Mouse (Mus musculus) midbrain, embryonic 15.5 days (tissue): ENCODE data around the gene Crmp1. TPM values are rescaled to one million over a fixed set of nuclear protein-coding genes. Genes with fewer than 3 reads are reported as not detected.

Experiments
- ATAC-seq: fragments of 200-750 bp; cut with Nextera tagmentation; replicated peaks from 2 replicates; pipeline ENCODE4 v1.8.0; 2017; ENCODE audit warnings: moderate TSS enrichment
- H3K27ac ChIP-seq: fragments of 300-500 bp; sonication (generic); 2 replicates; pipeline ENCODE4 v1.5.1; 2015; ENCODE audit warnings: mild to moderate bottlenecking, inconsistent platforms
- H3K27me3 ChIP-seq: fragments of 300-500 bp; sonication (generic); replicated peaks from 2 replicates; pipeline ENCODE4 v1.6.1; 2015; ENCODE audit warnings: inconsistent platforms
- H3K36me3 ChIP-seq: fragments of 300-500 bp; sonication (generic); replicated peaks from 2 replicates; pipeline ENCODE4 v1.6.1; 2015; ENCODE audit warnings: inconsistent platforms
- H3K4me1 ChIP-seq: fragments of 300-500 bp; sonication (generic); 2 replicates; pipeline ENCODE4 v1.6.1; 2015; ENCODE audit warnings: inconsistent platforms
- H3K4me2 ChIP-seq: fragments of 300-500 bp; sonication (generic); 2 replicates; pipeline ENCODE4 v1.6.1; 2015; ENCODE audit warnings: inconsistent platforms, mild to moderate bottlenecking, moderate library complexity
- H3K4me3 ChIP-seq: fragments of 300-500 bp; sonication (generic); 2 replicates; pipeline ENCODE4 v1.5.1; 2015; ENCODE audit warnings: mild to moderate bottlenecking, inconsistent platforms
- H3K9ac ChIP-seq: fragments of 300-500 bp; sonication (generic); 2 replicates; pipeline ENCODE4 v1.6.1; 2015; ENCODE audit warnings: mild to moderate bottlenecking, inconsistent platforms
- H3K9me3 ChIP-seq: fragments of 300-500 bp; sonication (generic); 2 replicates; pipeline ENCODE4 v1.6.1; 2016; ENCODE audit warnings: inconsistent platforms
- WGBS: fragments of 180-500 bp; shearing (Covaris S2); methylation state at CpG from one replicate; pipeline ENCODE4 v1.1.7; 2015; ENCODE audit warnings: mixed read lengths; 5-methylcytosine and 5-hydroxymethylcytosine counted together
- polyA plus RNA-seq: library from polyadenylated mRNA; unstranded; fragments of >200 nt; fragmentation: Nextera tagmentation; extraction: Ambion mirVana; gene quantifications from 2 replicates; pipeline ENCODE4 v1.2.1, GENCODE M21; 2015

Crmp1 gene
- polyA plus RNA-seq, 1 experiment from 2014 or later: 977 TPM

DNA sequence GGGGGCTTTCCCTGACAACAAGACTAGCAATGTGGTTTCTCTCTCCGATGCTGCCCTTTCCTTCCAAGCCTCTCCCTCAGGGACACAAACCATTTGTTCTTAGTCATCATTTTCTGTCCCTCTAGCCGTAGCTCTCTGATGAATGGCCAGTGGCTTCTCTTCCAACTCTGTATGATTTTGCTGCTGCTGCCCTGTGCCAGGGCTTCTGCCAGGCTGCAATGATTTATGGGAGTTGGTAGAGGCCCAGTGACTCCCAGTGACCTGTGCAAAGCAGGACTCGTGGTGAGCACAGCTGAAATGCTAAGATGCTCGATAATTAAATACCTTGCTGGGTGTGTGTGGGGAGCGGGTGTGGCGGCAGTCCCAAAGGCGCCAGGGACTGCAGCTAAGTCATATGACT, 26.5 kb upstream of the Crmp1 start:
- no peak for ATAC-seq
- Histone ChIP-seq H3K36me3 (no peaks in the 10 kb centered on the region), H3K9me3 (no peaks in the 10 kb centered on the region), H3K9ac (no peak overlapping the region), H3K4me1 (no peaks in the 10 kb centered on the region), H3K27me3 (no peaks in the 10 kb centered on the region), H3K4me2 (no peak overlapping the region), H3K4me3 (no peak overlapping the region), H3K27ac (no peak overlapping the region)
- WGBS: 92% methylated on average over 7 of the region's 7 CpGs

DNA sequence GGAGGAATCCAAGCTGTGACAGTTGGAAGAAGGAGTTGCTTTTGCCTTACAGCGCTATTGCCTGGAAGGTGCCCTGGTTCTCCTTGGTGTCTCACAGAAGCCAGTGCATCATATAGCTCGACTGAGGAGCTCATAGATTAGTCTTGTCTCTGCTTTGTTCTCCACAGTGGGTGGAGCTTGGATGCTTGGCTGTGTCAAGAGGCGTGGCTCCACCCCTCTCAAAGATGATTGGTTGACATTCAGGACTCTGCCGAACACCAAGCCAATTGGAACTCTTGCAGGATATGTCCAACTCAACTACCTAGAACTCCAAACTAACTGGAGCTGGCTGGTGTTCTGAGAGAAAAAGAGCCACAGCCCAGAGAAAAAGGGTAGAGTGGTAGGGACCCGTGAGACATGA, 22.1 kb upstream of the Crmp1 start:
- WGBS: 53% methylated on average over 5 of the region's 5 CpGs
- Histone ChIP-seq H3K27ac (no peak overlapping the region), H3K9ac (no peak overlapping the region), H3K4me2 (no peak overlapping the region), H3K9me3 (no peaks in the 10 kb centered on the region), H3K4me3 (no peak overlapping the region), H3K27me3 (no peaks in the 10 kb centered on the region), H3K36me3 (no peaks in the 10 kb centered on the region), H3K4me1 (no peaks in the 10 kb centered on the region; the same call in 1 of the 2 replicates)
- ATAC-seq: no peak

DNA sequence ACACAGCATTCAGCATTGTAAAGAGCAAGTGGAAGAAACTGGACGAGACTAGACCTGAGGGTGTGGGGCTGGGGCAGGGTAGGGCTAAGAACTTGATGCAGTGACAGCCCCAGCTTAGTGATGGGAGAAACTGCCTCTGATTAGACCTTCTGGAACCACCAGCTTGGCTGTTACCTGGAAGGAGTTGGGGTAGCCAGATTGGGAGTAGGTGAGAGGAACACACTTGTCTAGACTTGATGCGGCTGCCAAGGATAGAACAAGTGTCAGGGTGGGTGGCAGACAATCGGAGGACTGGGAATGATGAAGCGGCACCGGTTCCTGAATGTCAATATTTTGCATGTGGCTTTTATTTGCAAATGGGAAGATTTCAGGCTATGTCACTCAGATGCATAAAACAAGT, 21.2 kb upstream of the Crmp1 start:
- Histone ChIP-seq H3K27ac (no peak overlapping the region), H3K9ac (no peak overlapping the region), H3K4me1 (no peaks in the 10 kb centered on the region; the same call in 1 of the 2 replicates), H3K4me3 (no peak overlapping the region), H3K27me3 (no peaks in the 10 kb centered on the region), H3K36me3 (no peaks in the 10 kb centered on the region), H3K4me2 (no peak overlapping the region), H3K9me3 (no peaks in the 10 kb centered on the region)
- WGBS: 88% methylated on average over 5 of the region's 5 CpGs
- no peak for ATAC-seq

DNA sequence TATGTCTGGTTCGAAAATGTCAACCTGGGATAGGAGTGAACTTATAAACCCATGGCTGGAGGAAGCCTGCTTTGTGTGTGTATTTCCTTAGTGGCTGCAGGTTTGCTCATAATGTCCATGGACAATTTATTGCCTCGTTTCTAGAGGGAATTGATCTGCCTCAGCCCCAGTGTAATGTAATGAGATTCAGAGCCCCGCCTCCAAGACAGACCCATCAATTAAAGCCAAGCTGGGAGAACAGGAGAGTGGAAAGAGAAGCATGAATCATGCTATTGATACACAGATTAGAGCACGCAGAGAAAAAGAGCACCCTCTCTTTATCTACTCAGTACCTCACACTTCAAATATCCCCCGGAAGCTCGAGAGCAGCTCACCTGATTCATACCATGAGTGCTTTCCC, 20.2 kb upstream of the Crmp1 start:
- Histone ChIP-seq H3K4me3 (no peak overlapping the region), H3K9ac (no peak overlapping the region), H3K36me3 (no peaks in the 10 kb centered on the region), H3K27ac (no peak overlapping the region), H3K4me1 (no peaks in the 10 kb centered on the region; the same call in 1 of the 2 replicates), H3K27me3 (no peaks in the 10 kb centered on the region), H3K4me2 (no peak overlapping the region), H3K9me3 (no peaks in the 10 kb centered on the region)
- 41% methylated on average over 6 of the region's 6 CpGs for WGBS
- ATAC-seq: 0 out of 2 replicates have a peak, but pooled peaks have one; percentile 4

DNA sequence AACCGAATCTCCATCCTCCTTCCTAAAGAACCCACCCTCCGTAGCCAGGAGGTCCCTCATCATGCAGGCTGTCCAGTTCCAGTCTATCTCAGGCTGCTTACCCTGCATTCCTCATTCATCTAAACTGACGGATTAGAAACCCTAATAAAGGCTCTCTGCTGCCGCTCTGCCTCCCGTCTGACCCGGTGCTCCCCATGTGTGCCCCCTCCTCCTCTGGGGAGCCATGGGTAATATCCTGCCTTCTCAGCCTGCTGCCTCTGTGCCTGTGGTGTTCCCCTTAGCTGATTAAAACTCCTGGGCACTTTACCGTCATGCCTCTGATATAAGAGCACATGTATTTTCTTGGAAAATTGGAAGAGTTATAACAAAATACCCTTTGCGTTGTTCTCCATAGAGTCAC, 19.4 kb upstream of the Crmp1 start:
- 38% methylated on average over 8 of the region's 8 CpGs for WGBS
- H3K4me2 ChIP-seq: no peak overlapping the region
- no peak overlapping the region for H3K9ac ChIP-seq
- no peaks in the 10 kb centered on the region; the same call in 1 of the 2 replicates for H3K4me1 ChIP-seq
- H3K36me3 ChIP-seq: no peaks in the 10 kb centered on the region
- no peaks in the 10 kb centered on the region for H3K27me3 ChIP-seq
- H3K27ac ChIP-seq: no peak overlapping the region
- ATAC-seq: no peak
- H3K9me3 ChIP-seq: no peaks in the 10 kb centered on the region
- H3K4me3 ChIP-seq: no peak overlapping the region

DNA sequence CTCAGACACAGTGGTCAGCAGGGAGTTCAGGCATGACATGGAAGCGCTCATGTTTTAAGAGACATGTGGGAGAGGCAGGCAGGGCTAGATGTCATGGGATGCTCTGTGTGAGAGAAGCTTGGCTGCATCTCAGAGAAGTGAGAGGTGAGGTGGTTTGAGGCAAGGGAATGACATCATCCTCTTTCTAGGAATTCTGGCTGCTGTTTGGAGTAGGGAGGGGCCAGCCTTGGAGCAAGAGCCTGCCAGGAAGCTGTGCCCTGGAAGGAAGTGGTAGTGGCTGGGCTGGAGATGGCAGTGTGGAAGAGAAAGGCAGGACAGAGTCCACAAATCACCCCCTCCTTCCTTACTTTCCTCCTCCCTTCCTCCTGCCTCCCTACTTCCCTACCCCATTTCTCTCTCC, 16.0 kb upstream of the Crmp1 start:
- no peaks in the 10 kb centered on the region; the same call in 1 of the 2 replicates for H3K4me1 ChIP-seq
- no peak overlapping the region for H3K4me2 ChIP-seq
- no peak overlapping the region for H3K27ac ChIP-seq
- ATAC-seq: no peak
- 87% methylated on average over 1 of the region's 1 CpGs for WGBS
- no peak overlapping the region for H3K4me3 ChIP-seq
- no peaks in the 10 kb centered on the region for H3K36me3 ChIP-seq
- no peaks in the 10 kb centered on the region for H3K9me3 ChIP-seq
- H3K9ac ChIP-seq: no peak overlapping the region
- no peaks in the 10 kb centered on the region for H3K27me3 ChIP-seq

DNA sequence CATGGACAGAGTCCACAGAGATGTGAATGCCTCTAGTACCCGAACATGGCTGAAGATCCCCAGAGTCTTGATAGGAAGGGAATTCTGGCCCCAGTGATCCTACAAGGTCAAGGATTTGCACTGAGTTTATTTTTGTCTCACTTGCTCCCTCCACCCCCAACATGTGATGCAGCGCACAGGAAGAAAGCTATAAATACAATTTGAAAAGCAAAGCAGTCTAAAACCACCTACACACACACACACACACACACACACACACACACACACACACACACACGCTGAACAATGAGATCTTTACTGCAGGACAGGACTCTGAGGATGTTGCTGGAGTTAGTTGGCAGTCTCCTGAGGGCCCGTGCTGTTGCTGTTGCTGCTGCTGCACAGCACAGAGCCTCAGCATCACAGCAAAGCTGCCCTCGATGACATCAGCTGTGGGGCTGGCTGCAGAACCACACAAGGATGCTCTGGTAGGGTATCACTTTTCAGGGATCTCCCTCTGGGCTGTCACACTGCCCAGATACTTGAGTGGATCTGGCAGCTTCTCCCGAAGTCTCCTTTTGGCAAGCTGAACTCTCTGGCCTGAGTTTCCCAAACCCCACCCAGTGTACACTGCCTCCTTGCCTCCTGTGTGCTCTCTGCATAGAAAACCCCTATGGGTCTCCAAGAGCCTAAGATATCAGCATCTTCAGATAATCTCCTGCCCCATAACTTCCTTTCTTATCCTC, 13.6 kb upstream of the Crmp1 start:
- WGBS: 56% methylated on average over 6 of the region's 6 CpGs
- Histone ChIP-seq H3K27me3 (0 out of 2 replicates have a peak, but pooled peaks cover 6% of the 10 kb centered on the region), H3K9ac (no peak overlapping the region), H3K4me3 (no peak overlapping the region), H3K36me3 (no peaks in the 10 kb centered on the region), H3K9me3 (no peaks in the 10 kb centered on the region), H3K27ac (no peak overlapping the region), H3K4me1 (no peaks in the 10 kb centered on the region), H3K4me2 (no peak overlapping the region)
- ATAC-seq: no peak

DNA sequence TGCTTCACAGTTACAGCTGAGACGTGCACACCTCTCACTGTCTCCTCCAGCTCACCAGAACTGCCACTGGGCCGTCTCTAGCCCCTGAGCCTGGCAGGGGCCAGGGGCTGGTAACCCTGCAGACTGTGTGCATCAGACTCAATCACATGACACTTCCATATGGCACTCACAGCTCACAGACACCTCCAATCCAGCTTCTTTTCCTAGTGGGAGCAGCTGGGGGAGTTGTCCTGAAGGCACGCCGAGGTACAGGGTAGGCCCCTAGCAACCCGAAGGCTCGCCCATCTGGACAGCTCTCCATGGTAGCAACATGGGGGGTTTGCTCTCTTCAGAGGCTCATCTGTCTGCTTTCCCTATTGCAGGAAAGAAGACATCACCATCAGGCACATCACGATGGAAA, 12.8 kb upstream of the Crmp1 start:
- no peak overlapping the region for H3K27ac ChIP-seq
- ATAC-seq: no peak

DNA sequence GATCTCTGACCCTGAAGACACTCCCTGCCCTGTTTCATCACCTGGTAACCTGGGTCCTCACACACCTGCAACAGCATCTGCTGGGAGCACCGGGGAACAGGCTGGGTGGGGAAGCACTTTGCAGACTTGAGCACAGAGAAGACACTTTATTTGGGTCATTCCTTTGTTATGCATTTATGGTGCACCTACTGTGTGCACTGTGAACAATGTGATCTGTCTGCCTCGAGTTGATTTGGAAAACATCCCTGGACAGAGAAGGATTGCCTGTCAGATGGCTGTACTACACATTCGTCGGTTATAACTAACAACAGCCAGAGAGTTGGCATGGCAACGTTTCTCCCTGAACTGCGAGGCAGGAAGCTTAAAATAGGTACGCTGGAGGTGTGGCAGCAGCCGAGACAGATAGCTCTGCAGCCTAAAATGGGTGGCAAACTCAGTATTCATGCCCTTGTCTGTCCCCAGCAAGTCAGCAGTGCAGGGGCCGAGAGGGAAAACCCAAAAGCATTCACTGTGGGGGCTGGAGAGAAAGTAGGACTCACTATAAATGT, 8.7 kb upstream of the Crmp1 start:
- WGBS: 52% methylated on average over 9 of the region's 9 CpGs
- H3K27me3 ChIP-seq: 0 out of 2 replicates have a peak, but pooled peaks cover 6% of the 10 kb centered on the region
- H3K4me1 ChIP-seq: no peaks in the 10 kb centered on the region
- H3K9ac ChIP-seq: no peak overlapping the region
- no peak overlapping the region for H3K4me3 ChIP-seq
- no peak overlapping the region for H3K27ac ChIP-seq
- H3K36me3 ChIP-seq: no peaks in the 10 kb centered on the region
- no peaks in the 10 kb centered on the region for H3K9me3 ChIP-seq
- no peak overlapping the region for H3K4me2 ChIP-seq
- ATAC-seq: no peak

More for the DNA sequence above, 12.8 kb upstream of the Crmp1 start:
- H3K9ac ChIP-seq: no peak overlapping the region
- WGBS: 70% methylated on average over 7 of the region's 7 CpGs
- H3K4me2 ChIP-seq: no peak overlapping the region
- no peaks in the 10 kb centered on the region for H3K9me3 ChIP-seq
- H3K27me3 ChIP-seq: 0 out of 2 replicates have a peak, but pooled peaks cover 6% of the 10 kb centered on the region
- H3K36me3 ChIP-seq: no peaks in the 10 kb centered on the region
- no peaks in the 10 kb centered on the region for H3K4me1 ChIP-seq
- no peak overlapping the region for H3K4me3 ChIP-seq

DNA sequence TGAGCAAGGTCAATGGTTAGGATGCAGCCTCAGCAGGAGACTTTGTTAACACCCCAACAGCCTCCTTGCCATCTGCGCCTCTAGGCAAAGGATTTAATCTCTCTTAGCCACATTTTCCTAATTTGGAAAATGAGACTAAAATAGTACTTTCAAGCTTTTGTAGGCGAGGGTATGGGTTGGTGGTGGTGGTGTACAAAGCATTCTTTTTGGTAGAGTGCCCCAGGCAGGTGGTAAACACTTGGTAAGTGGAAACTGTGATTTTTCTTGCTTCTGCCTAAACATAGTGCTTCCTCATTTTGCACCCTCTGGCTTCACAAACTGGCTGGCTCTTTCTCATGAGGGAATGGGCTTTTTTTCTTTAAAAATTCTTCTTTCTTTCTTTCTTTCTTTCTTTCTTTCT, 3.1 kb upstream of the Crmp1 start:
- no peak overlapping the region for H3K27ac ChIP-seq
- no peak overlapping the region for H3K9ac ChIP-seq
- 38% methylated on average over 2 of the region's 2 CpGs for WGBS
- peaks cover 24% of the 10 kb centered on the region for H3K4me1 ChIP-seq
- no peaks in the 10 kb centered on the region for H3K9me3 ChIP-seq
- no peak overlapping the region for H3K4me3 ChIP-seq
- H3K27me3 ChIP-seq: 0 out of 2 replicates have a peak, but pooled peaks cover 3% of the 10 kb centered on the region
- no peaks in the 10 kb centered on the region for H3K36me3 ChIP-seq
- ATAC-seq: no peak
- H3K4me2 ChIP-seq: no peak overlapping the region

DNA sequence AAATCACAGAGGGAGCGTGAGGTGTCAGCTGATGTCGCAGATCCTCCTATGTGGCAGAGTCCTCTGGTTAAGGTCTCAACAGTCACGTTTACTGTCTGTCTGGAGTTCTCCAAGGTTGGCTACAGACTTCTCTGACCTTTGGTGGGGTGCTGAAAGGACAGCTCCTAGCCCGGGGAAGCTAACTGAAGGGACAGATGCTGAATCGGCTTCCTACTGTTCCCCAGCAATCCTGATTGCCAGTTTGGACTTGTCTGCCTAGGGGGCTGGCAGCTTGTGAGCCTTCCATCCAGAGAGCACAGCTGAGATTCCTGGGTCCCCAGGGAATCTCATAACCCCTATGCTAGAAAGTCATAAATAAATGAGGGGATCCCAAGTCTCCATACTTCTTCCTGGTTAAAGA, 1.2 kb upstream of the Crmp1 start:
- H3K4me2 ChIP-seq: no peak overlapping the region
- H3K4me3 ChIP-seq: no peak overlapping the region
- 6% methylated on average over 5 of the region's 5 CpGs for WGBS
- no peaks in the 10 kb centered on the region for H3K36me3 ChIP-seq
- 0 out of 2 replicates have a peak, but pooled peaks cover 3% of the 10 kb centered on the region for H3K27me3 ChIP-seq
- ATAC-seq: no peak
- peaks cover 43% of the 10 kb centered on the region for H3K4me1 ChIP-seq
- no peaks in the 10 kb centered on the region for H3K9me3 ChIP-seq
- no peak overlapping the region for H3K27ac ChIP-seq
- no peak overlapping the region for H3K9ac ChIP-seq

DNA sequence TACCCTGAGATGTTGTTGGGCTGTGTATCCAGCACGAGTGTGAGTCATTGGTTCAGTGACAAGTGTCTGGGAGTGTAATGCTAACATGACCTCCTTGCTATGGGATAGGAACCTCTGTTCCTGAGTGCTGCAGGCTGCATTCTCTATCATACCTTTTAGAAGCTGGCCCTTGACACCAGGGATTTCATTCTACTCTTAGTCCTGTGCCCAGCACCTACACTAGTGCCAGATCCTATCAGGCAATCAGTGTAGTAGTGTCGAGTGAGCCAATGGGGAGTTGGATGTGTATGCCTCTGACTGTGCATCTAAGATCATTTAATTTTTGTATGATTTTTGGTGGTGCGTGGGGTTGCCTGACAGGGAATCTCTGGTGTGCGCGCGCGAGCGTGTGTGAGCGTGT, 516 bp upstream of the Crmp1 start:
- Histone ChIP-seq H3K36me3 (no peaks in the 10 kb centered on the region), H3K4me3 (peak overlapping the region; percentile 85), H3K9me3 (no peaks in the 10 kb centered on the region), H3K27me3 (0 out of 2 replicates have a peak, but pooled peaks cover 3% of the 10 kb centered on the region), H3K4me2 (peak overlapping the region; percentile 88), H3K27ac (peak overlapping the region; percentile 81), H3K4me1 (peaks cover 43% of the 10 kb centered on the region), H3K9ac (peak overlapping the region; percentile 89)
- 8% methylated on average over 9 of the region's 9 CpGs for WGBS
- peak; percentile 10 for ATAC-seq
